Mouse (Mus musculus): ENCODE measurements around the gene Kcnh3.
"Not testable (repeated sequence)": the region's sequence is repeated elsewhere in the genome, so short reads cannot be mapped to it uniquely, and the experiment has no call there.

Kcnh3 gene

DNA sequence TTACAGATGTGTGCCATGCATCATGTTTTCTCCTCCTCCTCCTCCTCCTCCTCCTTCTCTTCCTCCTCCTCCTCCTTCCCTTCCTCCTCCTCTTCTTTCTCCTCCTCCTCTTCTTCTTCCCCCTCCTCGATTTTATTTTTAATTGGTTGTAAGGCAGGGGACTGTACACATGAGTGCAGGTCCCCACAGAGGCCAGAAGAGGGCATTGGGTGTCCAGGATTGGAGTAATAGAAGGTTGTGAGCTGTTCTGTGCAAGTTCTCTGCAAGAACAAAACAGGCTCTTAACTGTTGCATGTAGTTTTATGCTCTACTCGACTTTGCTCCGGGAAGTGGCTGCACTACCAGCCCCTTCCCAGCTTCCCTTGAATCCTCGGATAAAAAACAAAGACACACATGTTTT lies 15.5 kb downstream of the Kcnh3 start:
- DNase-seq (ENCODE audit: low spot score), result no peak

DNA sequence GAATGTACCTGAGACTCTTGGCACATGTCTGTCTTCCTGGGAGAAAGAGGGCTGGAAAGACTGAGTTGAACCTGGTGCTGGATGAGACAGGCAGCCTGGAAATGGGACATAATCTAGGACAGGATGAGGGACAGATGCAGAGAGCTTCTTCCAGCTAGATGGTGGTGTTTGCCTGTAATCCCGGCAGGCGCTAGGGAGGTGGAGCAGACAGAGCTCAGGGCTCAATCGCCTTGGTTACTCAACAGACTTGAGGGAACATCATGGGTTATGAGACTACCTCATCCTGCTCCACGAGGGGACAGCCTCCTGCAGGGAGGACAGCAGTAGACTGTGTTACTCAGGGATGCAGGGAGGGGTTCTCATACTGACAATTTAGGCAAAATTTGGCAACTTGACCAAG lies 16.6 kb downstream of the Kcnh3 start:
- DNase-seq (ENCODE audit: low spot score), result no peak

DNA sequence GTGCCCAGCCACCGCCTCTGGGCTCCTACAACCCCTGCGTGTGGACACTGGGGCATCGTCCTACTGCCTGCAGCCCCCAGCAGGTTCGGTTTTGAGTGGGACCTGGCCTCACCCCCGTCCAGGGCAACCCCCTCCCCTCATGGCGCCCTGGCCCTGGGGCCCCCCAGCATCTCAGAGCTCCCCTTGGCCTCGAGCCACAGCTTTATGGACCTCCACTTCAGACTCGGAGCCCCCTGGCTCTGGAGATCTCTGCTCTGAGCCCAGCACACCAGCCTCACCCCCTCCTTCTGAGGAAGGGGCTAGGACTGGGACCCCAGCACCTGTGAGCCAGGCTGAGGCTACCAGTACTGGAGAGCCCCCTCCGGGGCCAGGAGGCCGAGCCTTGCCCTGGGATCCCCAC lies 17.4 kb downstream of the Kcnh3 start:
- no peak for DNase-seq (ENCODE audit: low spot score)

DNA sequence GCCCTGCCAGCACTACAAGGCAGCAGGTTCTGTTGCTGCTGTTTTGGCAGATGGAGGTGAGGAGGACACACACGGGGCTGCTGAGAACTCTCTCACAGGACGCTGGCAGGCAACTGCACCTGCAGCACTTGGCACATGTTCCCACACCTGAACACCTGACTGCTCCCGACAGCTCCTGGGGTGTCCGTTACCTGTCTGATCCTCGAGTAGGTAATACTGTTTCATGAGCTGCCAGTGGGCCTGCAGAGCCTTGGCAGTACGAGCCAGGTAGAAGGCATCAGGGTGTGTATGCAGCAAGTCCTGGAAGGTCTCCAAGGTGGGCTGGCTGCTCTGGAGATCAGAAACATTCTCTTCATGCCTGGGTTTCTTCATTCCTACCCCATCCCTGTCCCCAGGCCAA lies 22.1 kb downstream of the Kcnh3 start:
- DNase-seq (ENCODE audit: low spot score), result not testable (repeated sequence)

DNA sequence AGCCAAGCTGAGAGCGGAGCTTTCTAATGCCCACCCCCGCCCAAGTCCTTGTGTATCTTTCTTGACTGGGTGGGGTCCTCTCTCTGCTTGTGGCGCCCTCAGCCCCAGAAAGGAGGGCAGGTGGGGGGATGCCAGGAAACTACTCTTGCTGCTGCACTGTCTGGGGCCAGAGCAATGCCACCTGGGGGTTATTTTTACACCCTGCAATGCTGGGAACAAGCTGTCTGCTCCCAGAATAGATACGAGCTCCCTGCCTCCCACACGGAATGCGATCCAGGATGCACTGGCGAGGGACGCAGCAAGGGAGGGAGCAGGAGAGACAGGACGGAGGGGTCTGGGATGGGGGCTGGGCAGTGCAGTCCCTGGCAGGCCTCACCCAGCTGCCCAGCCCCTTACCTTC lies 24.3 kb downstream of the Kcnh3 start:
- DNase-seq (ENCODE audit: low spot score), result peak; percentile 74

DNA sequence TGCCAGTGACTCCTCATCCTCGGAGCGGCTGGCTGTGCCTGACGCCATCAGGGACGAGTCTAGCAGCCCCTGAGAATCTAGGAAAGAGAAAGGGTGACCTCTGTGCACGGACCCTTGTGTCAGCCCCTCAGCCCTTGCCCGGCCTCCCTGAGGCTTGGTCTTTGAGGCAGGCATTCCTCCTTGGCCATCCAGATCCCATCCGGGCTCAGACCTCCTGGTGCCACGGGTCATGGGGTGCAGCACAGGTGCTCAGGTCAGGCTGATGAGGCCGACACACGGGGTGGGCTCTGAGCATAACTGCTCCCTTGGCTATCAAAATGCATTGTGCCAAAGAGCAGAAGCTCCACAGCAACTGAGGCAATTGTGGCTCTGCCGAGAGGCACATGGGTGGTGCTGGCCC lies 25.3 kb downstream of the Kcnh3 start:
- no peak for DNase-seq (ENCODE audit: low spot score)

DNA sequence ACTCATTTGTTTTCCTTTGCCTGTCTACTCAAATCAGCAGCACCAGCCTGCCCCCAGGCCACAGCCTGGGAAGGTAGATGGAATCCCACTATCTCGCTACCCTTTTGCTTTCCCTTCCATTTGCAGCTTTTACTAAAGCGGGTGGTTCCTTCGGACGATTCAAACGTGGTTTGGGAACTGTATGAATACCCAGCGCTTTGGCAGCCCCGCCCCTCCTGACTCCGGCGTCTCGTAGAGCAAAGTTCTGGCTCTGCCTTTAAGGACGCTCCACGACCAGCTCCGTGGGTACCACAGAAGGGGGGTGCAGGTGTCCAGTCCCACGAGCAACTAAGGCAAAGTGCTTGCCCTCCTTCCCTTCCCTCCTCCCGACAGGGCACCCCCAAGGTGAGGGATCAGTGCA lies 26.4 kb downstream of the Kcnh3 start:
- not testable (repeated sequence) for DNase-seq (ENCODE audit: low spot score)

DNA sequence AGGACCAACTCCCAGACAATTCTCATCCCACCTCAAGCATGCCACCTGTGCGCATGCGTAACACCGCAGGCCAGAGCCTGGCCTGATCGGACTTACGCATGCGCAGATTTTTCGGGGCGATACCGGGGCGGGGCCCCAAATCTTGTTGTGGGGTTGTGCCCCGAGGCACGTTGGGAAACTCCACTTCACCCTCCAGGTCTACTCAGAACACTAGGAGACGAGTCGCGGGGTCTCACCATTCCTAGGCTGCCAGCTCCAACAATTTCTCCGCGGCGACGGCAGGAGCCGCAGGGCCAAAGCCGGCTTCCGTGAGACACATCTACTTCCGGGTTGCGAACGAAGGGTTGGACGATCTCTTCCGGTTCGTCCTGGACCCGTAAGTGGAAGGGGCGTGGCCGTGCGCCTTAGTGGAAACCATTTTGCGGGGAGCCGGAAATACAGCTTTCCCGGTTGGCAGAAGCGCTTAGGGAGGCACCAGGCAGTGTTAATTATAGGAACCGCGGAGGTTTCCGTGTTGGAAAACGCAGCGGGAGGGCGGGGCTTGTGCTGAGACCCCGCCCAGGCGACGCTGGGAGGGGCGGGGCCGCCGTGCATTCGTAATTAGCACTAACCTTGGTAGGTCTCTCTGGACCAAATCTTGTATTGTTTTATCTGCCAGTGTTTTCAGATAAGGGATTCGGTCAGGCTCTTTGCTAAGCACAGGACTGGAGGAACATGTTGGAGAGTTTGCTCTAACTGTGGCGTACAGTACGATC lies 27.1 kb downstream of the Kcnh3 start, which contains the start of gene Mcrs1:
TSS of gene Mcrs1 (minus strand) at position 336 of the 755 bp plus-strand sequence.
- DNase-seq (ENCODE audit: low spot score), result peak; percentile 99

DNA sequence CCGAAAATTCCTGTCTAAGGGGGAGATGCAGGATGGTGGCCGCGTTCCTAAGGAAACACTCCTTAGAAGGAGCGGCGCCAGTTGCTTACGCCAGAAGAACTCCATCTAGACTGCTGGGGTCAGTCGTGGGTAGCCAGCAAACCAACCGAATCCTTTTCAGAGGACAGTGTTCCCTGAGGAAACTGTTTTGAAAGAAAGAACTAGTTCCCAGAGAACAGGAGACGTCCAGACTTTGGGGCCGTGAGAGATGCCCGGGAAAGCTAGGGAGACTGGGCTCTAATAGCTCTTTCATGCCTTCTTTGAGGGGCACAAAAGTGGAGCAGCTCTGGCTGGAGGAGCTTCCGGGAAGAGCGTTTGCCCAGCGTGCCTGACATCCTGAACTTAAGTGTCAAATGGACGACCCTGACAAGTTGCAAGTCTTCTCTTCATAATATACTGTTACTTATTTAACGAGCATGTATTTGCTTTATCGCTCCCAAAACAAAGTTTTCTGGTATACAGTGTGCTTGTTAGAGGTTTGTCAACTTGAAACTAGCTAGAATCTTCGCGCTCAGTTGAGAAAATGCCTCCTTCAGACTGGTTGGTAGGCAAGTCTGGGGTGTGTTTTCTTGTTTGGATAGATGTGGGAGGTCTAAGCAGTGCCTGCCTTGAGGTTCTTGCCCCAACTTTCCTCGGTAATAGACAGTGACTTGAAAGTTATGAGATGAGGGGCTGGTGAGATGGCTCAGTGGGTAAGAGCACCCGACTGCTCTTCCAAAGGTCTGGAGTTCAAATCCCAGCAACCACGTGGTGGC lies 27.9 kb downstream of the Kcnh3 start:
- no peak for DNase-seq (ENCODE audit: low spot score)

DNA sequence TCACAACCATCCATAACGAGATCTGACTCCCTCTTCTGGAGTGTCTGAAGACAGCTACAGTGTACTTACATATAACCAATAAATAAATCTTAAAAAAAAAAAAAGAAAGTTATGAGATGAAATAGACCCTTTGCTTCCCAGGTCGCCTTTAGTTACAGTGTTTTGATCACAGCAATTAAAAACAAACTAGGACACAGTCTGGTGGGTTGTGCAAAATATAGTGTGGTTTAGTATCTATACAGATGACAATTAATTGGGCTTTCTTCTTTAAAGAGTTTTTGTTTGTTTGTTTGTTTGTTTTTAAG lies 28.5 kb downstream of the Kcnh3 start:
- DNase-seq (ENCODE audit: low spot score), result not testable (repeated sequence)

DNA sequence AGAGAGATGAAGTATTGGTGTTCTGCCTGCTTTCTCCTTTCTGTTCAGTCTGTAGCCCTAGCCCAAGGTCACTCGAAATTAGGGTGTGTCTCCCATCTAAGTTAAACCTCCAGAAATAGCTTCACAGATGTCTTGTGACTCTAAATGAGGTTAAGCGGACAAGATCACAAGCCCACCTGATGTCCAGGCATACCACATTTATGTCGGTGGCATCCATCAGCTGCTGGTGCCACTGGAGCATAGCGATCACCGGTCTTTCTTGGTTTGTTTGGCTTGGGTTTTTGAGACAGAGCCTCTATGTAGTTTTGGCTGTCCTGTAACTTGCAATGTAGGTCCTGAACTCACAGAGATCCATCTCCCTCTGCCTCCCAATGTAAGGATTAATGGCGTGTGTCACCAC lies 29.1 kb downstream of the Kcnh3 start:
- DNase-seq (ENCODE audit: low spot score), result no peak

DNA sequence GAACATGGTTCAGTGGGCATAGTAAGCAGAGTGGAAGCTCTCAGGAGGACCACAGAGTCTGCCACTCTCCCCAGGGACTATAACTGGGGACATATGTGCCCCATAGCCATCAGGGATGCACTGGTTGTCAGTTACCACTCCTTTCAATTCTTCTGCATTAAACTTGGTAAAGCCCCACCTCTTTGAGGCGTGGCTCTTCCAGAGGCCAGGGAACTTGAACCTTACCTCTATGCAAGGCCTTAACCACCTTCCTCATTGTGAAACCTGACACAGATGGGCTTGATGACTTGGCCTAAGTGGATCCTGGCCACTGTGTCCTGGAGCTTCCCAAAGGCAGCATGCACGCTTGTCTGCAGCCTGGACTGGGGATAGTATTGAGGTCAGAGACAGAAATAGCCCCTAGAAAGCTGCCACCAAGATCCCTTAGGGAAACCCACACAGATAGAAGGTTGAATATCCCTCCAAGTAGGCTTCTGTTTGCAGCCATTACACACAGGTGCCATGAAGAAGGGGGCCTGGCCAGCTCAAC lies 29.9 kb downstream of the Kcnh3 start:
- DNase-seq (ENCODE audit: low spot score), result no peak

DNA sequence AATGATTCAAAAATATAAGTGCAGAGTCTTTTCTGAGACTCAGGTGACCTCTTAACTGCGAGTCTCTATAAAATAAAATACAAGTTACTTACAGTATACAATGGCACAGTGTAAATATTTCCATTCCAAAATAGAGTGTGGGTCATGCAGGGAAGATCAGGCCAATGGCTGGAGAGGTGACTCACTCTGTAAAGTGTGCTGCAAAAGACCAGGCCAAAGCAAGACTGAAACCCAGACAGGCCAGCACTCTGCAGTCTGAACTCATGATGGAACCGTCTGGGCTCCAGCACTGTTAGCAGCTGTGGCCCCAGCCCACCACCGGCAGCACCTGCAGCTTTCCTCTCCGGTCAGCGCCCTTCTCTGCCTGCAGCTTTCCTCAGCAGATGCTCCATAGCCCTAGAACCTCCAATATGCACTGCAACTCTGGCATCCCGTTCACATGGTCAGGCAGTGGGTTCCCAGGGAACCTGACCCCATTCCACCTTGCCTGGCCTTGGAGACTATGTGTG lies 30.6 kb downstream of the Kcnh3 start:
- DNase-seq (ENCODE audit: low spot score), result no peak

DNA sequence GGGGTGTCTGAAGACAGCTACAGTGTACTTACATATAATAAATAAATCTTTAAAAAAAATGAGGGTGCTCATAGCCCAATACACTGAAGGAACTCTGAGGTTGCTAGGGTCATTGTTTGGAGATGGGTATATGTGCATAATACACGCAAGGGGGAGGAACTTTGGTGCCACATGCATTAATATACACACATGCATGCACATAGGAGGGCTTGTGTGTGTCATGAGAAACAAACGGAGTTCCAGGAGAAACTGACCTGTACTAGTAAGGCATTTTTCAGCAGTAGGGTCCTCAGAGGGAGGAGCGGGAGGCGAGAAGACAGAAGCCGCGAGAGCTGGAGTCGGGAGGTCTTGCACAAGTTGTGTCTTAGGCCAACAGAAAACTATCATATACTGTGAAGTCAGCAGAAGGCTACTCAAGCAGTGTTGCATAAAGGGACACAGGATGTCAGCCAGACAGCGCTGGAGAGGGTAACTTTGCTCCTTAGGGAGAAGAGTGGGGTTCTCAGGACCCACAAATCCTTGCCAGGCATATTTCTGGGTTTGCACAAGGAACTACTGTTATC lies 34.6 kb downstream of the Kcnh3 start:
- no peak for DNase-seq (ENCODE audit: low spot score)

DNA sequence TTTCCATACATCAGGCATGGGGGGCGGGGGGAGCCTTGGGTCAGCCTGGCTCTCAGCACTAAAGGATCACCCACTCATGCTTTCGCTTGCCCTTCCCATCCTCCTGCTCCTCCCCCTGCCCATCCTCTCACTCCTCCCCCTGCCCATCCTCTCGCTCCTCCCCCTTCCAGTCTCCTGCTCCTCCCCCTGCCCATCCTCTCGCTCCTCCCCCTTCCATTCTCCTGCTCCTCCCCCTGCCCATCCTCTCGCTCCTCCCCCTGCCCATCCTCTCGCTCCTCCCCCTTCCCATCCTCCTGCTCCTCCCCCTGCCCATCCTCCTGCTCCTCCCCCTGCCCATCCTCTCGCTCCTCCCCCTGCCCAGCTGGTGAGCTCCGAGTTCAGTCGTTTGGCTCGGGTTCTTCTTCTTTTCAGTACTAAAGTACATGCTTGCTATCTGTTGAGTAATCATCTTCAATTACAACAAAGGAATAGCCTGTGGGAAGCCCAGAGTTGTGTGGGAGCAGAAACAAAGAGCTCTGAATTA lies 35.1 kb downstream of the Kcnh3 start:
- peak; percentile 67 for DNase-seq (ENCODE audit: low spot score)

DNA sequence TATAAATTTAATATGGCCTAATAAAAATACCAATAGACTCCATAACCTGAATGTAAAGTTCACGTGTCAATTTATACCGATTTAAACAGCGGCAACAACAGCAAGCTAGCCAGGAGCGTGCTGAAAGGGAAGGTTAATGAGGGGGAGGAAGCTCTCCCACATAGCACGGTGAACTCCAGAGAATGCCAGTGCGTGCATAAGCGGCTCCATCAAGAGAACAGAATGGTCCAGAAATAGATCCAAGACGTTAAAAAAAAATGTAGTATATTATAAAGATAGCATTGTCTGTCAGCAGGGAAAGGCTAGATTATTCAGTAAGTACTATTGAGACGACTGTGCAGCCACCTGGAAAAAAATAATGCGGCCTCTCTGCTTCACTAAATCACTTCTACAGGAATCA lies 38.0 kb downstream of the Kcnh3 start:
- DNase-seq (ENCODE audit: low spot score), result no peak

DNA sequence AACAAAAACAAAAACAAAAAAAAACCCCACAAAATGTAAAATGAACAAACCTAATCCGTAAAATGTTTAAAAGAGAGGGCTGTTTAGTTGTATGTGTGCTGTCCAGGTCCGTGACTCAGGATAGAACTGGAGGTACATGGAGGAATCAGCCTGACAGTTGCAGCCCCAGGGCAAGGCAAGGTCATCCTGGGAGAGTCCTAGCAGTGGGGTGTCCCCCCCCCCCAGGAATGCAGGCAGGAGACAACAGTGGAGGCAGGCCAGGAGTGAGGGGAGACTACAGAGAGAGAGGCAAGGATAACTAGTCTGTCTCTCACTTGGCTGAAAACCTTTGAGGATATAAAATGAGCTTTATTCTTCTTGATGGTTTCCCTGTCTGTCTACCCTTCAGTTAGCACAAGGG lies 39.7 kb downstream of the Kcnh3 start:
- DNase-seq (ENCODE audit: low spot score), result no peak

DNA sequence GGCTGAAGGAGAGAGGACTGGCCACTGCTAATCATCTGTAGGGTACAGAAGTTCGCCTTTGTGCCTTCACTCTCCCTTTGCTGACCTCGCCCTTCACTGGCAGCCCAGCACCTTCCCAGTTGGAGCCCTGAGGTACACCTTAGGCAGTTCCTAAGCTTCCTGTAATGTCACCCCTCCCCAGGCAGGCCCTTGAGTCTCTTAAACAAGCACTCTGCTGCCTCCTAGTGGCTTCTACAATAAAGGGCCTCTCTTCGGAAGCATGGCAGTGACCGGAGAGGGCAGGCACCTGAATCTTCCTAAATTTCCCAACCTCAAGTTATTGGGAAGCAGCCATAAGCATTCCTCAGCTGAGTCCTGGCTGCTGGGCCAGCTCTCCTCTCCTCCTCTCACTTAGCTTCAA lies 41.0 kb downstream of the Kcnh3 start:
- peak; percentile 86 for DNase-seq (ENCODE audit: low spot score)

DNA sequence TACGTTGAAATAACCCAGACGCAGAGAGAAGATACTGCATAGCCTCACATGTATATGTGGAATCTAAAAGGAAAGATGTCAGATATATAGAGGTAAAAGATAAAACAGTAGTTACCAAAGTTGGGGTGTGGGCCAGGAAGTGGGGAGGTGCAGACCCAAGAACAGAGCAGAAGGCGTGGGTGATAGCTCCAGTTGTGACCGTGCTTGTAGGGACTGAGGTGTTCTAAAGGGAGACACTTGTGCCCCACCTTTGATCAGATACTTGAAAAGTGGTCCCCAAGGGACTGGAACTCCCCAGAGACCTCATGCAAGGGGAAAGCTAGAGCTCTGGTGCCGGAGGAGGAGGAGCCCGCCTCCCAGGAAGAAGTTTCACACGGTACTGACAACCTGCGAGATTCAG lies 51.4 kb downstream of the Kcnh3 start:
- no peak for DNase-seq (ENCODE audit: low spot score)

DNA sequence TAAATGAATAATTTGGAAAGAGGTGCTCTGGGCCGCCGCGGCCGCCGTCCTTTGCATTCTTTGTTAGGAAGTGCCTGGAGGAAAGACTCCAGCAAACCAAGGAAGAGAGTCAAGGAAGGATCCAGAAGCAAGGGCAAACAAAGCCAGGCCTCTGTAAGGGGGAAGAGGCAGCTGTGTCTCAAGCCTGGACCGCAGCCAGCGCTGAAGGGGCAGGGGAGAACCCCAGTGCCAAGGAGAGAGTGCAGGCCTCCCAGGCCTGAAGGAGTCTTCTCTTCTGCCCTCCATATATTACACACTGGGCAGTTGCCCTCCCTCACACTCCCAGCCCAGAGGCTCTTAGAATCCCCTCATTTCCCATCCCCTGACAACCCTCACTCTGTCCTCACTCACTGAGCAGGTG lies 53.6 kb downstream of the Kcnh3 start:
- DNase-seq (ENCODE audit: low spot score), result no peak

DNA sequence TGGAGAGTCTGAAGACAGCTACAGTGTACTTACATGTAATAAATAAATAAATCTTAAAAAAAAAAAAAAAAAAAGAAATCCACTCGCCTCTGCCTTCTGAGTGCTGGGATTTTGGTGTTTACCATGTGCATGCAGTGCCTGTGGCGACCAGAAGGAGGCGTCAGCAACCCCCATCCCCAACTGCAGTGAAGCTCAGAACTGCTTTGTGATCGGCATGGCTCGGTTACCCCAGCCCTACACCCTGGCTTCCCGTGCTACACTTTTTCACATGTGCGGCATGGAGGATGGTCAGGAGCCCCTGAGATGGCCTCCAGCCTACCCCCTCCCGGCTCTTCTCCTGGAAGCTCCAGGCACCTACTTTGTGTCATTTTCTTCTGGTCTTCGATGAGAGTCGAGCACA lies 58.8 kb downstream of the Kcnh3 start:
- DNase-seq (ENCODE audit: low spot score), result no peak

DNA sequence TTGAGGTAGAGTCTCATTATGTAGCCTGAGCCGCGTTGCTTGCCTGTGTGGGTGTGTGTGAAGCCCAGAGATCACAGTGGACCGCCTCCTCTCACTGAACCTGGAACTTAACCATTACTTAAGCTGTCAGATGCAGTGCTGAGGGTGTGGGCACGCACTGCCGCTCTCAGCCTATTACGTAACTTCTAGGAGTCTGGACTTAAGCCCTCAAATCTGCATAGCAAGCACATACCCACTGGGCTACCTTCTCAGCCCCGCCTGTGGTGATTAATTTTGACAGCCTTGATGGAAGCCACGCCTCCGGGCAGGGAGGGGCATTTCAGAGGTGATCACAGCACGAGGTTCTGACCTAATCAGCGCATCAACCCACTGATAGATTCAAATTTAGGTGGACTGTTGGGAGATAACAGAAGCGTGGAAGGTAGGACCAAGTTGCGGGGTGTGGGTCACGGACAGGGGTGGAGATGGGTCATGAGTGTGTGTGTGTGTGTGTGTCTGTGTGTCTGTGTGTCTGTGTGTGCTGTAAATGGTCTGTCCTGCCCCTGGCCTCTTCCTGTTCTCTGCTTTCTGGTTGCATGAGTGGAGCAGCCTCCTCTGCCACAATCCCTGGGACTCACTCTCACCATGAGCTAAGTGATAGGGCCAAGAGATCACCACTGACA lies 60.0 kb downstream of the Kcnh3 start:
- DNase-seq (ENCODE audit: low spot score), result no peak

Data from layer of hippocampus, adult 11-12 months (tissue).